Mouse (Mus musculus) R1 (cell line): ENCODE data around the gene Ninj1.

Experiments used
- DNase-seq: peaks from one replicate; pipeline ENCODE4 v3.0.0-alpha.2; 2018; ENCODE audit warnings: low read depth, low spot score

Gene Ninj1

GRCm38 (mm10) chr13:49225633-49226032 is 38.3 kb downstream of the Ninj1 start:
- peak; percentile 45 for DNase-seq

DNA sequence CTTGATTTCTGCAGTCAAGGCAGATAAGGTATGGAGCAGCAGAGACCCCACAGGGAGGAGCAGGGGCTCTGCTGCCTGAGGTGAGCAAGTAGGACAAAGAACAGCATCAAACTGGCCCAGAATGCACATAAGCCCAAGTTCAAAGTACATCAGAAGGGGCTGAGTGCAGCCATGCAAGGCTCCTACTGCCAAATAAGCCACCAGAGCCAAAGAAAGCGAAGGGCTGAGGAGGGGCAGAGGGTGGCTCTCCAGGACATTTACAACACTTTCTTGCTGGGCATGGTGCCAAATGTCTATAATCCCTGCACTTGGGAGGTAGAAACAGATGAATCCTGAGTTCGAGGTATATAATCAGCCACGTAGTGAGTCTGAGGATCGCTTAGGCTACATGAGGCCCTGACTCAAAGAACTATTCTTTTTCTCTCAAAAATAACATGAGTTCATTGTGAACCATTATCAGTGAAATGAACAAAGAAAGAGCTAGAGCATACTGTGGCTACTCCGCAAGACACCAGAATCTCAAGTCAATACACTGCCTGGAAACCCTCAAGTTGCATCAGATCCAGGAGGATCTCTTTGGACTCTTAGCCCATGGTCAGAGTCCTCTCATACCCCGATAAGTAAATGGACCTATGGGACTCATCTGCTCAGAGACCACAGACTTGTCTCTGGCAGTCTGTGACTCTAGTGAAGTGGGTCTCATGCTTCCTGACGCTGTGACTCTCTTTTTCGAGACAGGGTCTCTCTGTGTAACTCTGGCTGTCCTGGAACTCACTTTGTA is 46.7 kb downstream of the Ninj1 start:
- no peak for DNase-seq

- DNase-seq, result peak; percentile 67
These were observed 47.4 kb downstream of the Ninj1 start for GRCm38 (mm10) chr13:49234711-49235110.

DNA sequence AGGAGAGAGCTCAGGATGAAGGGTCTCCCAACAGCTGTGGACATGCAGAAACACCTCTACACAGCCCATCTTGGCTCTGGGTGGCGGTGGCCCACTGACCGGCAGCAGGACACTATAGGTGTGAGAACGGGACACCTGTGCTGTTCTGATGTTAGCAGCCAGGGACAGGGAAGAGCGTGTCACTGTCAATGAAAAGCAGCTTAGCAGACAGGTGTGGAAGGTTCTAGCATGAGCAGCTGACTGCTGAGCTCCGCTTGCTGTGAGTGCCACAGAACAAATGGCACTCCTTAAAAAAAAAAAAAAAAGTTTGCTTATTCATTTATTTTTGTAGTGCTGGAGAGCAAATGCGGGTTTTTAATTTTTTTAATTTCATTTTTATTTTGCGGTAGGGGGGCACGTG is 50.3 kb downstream of the Ninj1 start:
- no peak for DNase-seq

DNA sequence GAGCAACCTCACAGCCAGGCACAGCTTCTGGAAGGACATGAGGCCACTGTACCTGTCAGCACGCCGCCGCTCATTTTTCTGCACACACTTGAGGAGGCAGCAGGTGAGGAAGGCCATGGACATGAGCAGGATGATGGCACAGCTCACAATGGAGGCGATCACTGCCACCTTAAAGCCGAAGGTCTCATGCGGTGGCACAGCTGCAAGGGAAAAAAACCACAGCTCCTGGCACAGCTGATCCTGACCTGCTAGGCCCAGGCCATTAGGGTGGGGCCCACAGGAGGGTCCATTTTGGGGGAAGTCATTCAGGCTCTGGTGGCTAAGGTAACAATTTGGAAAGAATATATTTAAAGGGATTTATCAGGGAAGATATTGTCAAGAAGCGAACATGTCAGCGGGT is 51.5 kb downstream of the Ninj1 start:
- no peak for DNase-seq

- no peak for DNase-seq
These were observed 55.2 kb downstream of the Ninj1 start for GRCm38 (mm10) chr13:49242321-49243065.

- no peak for DNase-seq
These were observed 56.2 kb downstream of the Ninj1 start for GRCm38 (mm10) chr13:49243492-49243891.

GRCm38 (mm10) chr13:49245251-49245650 is 58.0 kb downstream of the Ninj1 start:
- no peak for DNase-seq
